Mouse (Mus musculus) hindbrain, embryonic 15.5 days (tissue): Measurements from ENCODE around the gene Syt9. TPM values are rescaled to one million over a fixed set of nuclear protein-coding genes. Genes with fewer than 3 reads are reported as not detected.
"Not testable (repeated sequence)": the region's sequence is repeated elsewhere in the genome, so short reads cannot be mapped to it uniquely, and the experiment has no call there.

Experiments
- ATAC-seq: fragments of 200-750 bp; cut with Nextera tagmentation; 2 replicates; pipeline ENCODE4 v1.8.0; 2017; ENCODE audit warnings: low read depth, moderate number of reproducible peaks, moderate TSS enrichment; ENCODE audit not compliant: low FRiP score
- H3K27ac ChIP-seq: fragments of 300-500 bp; sonication (generic); replicated peaks from 2 replicates; pipeline ENCODE4 v1.5.1; 2015; ENCODE audit warnings: mild to moderate bottlenecking, inconsistent platforms
- H3K27me3 ChIP-seq: fragments of 300-500 bp; sonication (generic); 2 replicates; pipeline ENCODE4 v1.6.1; 2015; ENCODE audit warnings: control low read depth, inconsistent platforms
- H3K36me3 ChIP-seq: fragments of 300-500 bp; sonication (generic); 2 replicates; pipeline ENCODE4 v1.6.1; 2015; ENCODE audit warnings: control low read depth, inconsistent platforms
- H3K4me1 ChIP-seq: fragments of 300-500 bp; sonication (generic); replicated peaks from 2 replicates; pipeline ENCODE4 v1.6.1; 2015; ENCODE audit warnings: control low read depth, inconsistent platforms
- H3K4me2 ChIP-seq: fragments of 300-500 bp; sonication (generic); 2 replicates; pipeline ENCODE4 v1.6.1; 2015; ENCODE audit warnings: moderate library complexity, mild to moderate bottlenecking, inconsistent platforms
- H3K4me3 ChIP-seq: fragments of 300-500 bp; sonication (generic); 2 replicates; pipeline ENCODE4 v1.5.1; 2015; ENCODE audit warnings: mild to moderate bottlenecking, inconsistent platforms
- H3K9ac ChIP-seq: fragments of 300-500 bp; sonication (generic); 2 replicates; pipeline ENCODE4 v1.6.1; 2015; ENCODE audit warnings: inconsistent platforms
- H3K9me3 ChIP-seq: fragments of 300-500 bp; sonication (generic); 2 replicates; pipeline ENCODE4 v1.6.1; 2016; ENCODE audit warnings: control low read depth, inconsistent platforms
- WGBS: fragments of 180-500 bp; shearing (Covaris S2); methylation state at CpG from one replicate; pipeline ENCODE4 v1.1.7; 2015; 5-methylcytosine and 5-hydroxymethylcytosine counted together
- polyA plus RNA-seq: library from polyadenylated mRNA; unstranded; fragments of >200 nt; fragmentation: Nextera tagmentation; extraction: Ambion mirVana; gene quantifications from 2 replicates; pipeline ENCODE4 v1.2.1, GENCODE M21; 2015

Gene Syt9
- polyA plus RNA-seq, 1 experiment from 2014 or later: 12.7 TPM

- no peaks in the 10 kb centered on the region for H3K9me3 ChIP-seq
- H3K27ac ChIP-seq: no peak overlapping the region
- no peaks in the 10 kb centered on the region for H3K4me1 ChIP-seq
- 87% methylated on average over 3 of the region's 3 CpGs for WGBS
- no peak overlapping the region for H3K9ac ChIP-seq
- no peak overlapping the region for H3K4me3 ChIP-seq
- H3K4me2 ChIP-seq: no peak overlapping the region
- ATAC-seq: no peak
- H3K36me3 ChIP-seq: no peaks in the 10 kb centered on the region
- H3K27me3 ChIP-seq: no peaks in the 10 kb centered on the region
Measured at GRCm38 (mm10) chr7:107465081-107465480, 94.6 kb downstream of the Syt9 start.

GRCm38 (mm10) chr7:107478979-107479965 lies 108.7 kb downstream of the Syt9 start:
- Histone ChIP-seq H3K4me1 (no peaks in the 10 kb centered on the region), H3K27me3 (no peaks in the 10 kb centered on the region), H3K9ac (no peak overlapping the region), H3K27ac (no peak overlapping the region), H3K36me3 (no peaks in the 10 kb centered on the region), H3K4me3 (no peak overlapping the region), H3K4me2 (no peak overlapping the region), H3K9me3 (no peaks in the 10 kb centered on the region)
- ATAC-seq: no peak
- WGBS: 58% methylated on average over 7 of the region's 7 CpGs

- not testable (repeated sequence) for H3K36me3 ChIP-seq, ATAC-seq, H3K9ac ChIP-seq, H3K4me2 ChIP-seq, H3K27me3 ChIP-seq, H3K9me3 ChIP-seq, H3K27ac ChIP-seq, H3K4me3 ChIP-seq, H3K4me1 ChIP-seq
- WGBS: 62% methylated on average over 2 of the region's 2 CpGs
Measured at GRCm38 (mm10) chr7:107485709-107486108, 115.2 kb downstream of the Syt9 start.

- no peak overlapping the region for H3K9ac ChIP-seq
- no peak overlapping the region for H3K4me2 ChIP-seq
- no peak overlapping the region for H3K27ac ChIP-seq
- H3K36me3 ChIP-seq: no peaks in the 10 kb centered on the region
- no peaks in the 10 kb centered on the region for H3K4me1 ChIP-seq
- H3K27me3 ChIP-seq: no peaks in the 10 kb centered on the region
- H3K9me3 ChIP-seq: no peaks in the 10 kb centered on the region
- ATAC-seq: no peak
- H3K4me3 ChIP-seq: no peak overlapping the region
Measured at GRCm38 (mm10) chr7:107495428-107495827, 124.9 kb downstream of the Syt9 start.

- no peak overlapping the region for H3K4me2 ChIP-seq
- no peaks in the 10 kb centered on the region for H3K9me3 ChIP-seq
- ATAC-seq: no peak
- WGBS: 70% methylated on average over 7 of the region's 7 CpGs
- H3K4me1 ChIP-seq: no peaks in the 10 kb centered on the region
- H3K4me3 ChIP-seq: no peak overlapping the region
- no peak overlapping the region for H3K9ac ChIP-seq
- no peak overlapping the region for H3K27ac ChIP-seq
- H3K27me3 ChIP-seq: no peaks in the 10 kb centered on the region
- no peaks in the 10 kb centered on the region for H3K36me3 ChIP-seq
Measured at GRCm38 (mm10) chr7:107496923-107497322, 126.4 kb downstream of the Syt9 start.

GRCm38 (mm10) chr7:107500641-107501040 lies 130.1 kb downstream of the Syt9 start:
- H3K4me3 ChIP-seq: no peak overlapping the region
- no peak overlapping the region for H3K4me2 ChIP-seq
- no peak for ATAC-seq
- H3K36me3 ChIP-seq: no peaks in the 10 kb centered on the region
- no peak overlapping the region for H3K9ac ChIP-seq
- H3K27ac ChIP-seq: no peak overlapping the region
- H3K9me3 ChIP-seq: no peaks in the 10 kb centered on the region
- H3K27me3 ChIP-seq: no peaks in the 10 kb centered on the region
- WGBS: 79% methylated on average over 7 of the region's 7 CpGs
- peaks cover 11% of the 10 kb centered on the region; the same call in 1 of the 2 replicates for H3K4me1 ChIP-seq

GRCm38 (mm10) chr7:107504761-107505712 lies 134.5 kb downstream of the Syt9 start:
- WGBS: 36% methylated on average over 5 of the region's 5 CpGs
- Histone ChIP-seq H3K9ac (no peak overlapping the region), H3K36me3 (no peaks in the 10 kb centered on the region), H3K27me3 (no peaks in the 10 kb centered on the region), H3K9me3 (no peaks in the 10 kb centered on the region), H3K4me1 (peaks cover 11% of the 10 kb centered on the region; the same call in 1 of the 2 replicates), H3K4me2 (no peak overlapping the region), H3K27ac (peak overlapping the region; percentile 56; the same call in 1 of the 2 replicates), H3K4me3 (no peak overlapping the region)
- ATAC-seq: peak; percentile 67; the same call in 1 of the 2 replicates

- no peaks in the 10 kb centered on the region for H3K36me3 ChIP-seq
- H3K4me3 ChIP-seq: no peak overlapping the region
- no peak overlapping the region for H3K9ac ChIP-seq
- H3K27ac ChIP-seq: no peak overlapping the region
- no peak overlapping the region for H3K4me2 ChIP-seq
- no peak for ATAC-seq
- WGBS: 91% methylated on average over 3 of the region's 3 CpGs
- peaks cover 11% of the 10 kb centered on the region; the same call in 1 of the 2 replicates for H3K4me1 ChIP-seq
- no peaks in the 10 kb centered on the region for H3K9me3 ChIP-seq
- no peaks in the 10 kb centered on the region for H3K27me3 ChIP-seq
Measured at GRCm38 (mm10) chr7:107507920-107508319, 137.4 kb downstream of the Syt9 start.

- no peaks in the 10 kb centered on the region for H3K36me3 ChIP-seq
- H3K27me3 ChIP-seq: no peaks in the 10 kb centered on the region
- H3K9me3 ChIP-seq: no peaks in the 10 kb centered on the region
- H3K4me2 ChIP-seq: no peak overlapping the region
- H3K9ac ChIP-seq: no peak overlapping the region
- no peak for ATAC-seq
- H3K4me3 ChIP-seq: no peak overlapping the region
- 72% methylated on average over 3 of the region's 3 CpGs for WGBS
- H3K4me1 ChIP-seq: peaks cover 5% of the 10 kb centered on the region; the same call in 1 of the 2 replicates
- no peak overlapping the region for H3K27ac ChIP-seq
Measured at GRCm38 (mm10) chr7:107509740-107510139, 139.2 kb downstream of the Syt9 start.

- Histone ChIP-seq H3K27me3 (no peaks in the 10 kb centered on the region), H3K4me3 (no peak overlapping the region), H3K9me3 (no peaks in the 10 kb centered on the region), H3K36me3 (no peaks in the 10 kb centered on the region), H3K9ac (no peak overlapping the region), H3K4me2 (no peak overlapping the region), H3K4me1 (no peaks in the 10 kb centered on the region), H3K27ac (no peak overlapping the region)
- 41% methylated on average over 8 of the region's 8 CpGs for WGBS
- peak; percentile 61; the same call in 1 of the 2 replicates for ATAC-seq
Measured at GRCm38 (mm10) chr7:107516704-107517410, 146.3 kb downstream of the Syt9 start.

GRCm38 (mm10) chr7:107519256-107520025 lies 148.9 kb downstream of the Syt9 start:
- 80% methylated on average over 12 of the region's 12 CpGs for WGBS
- no peak overlapping the region for H3K4me2 ChIP-seq
- H3K27ac ChIP-seq: no peak overlapping the region
- H3K4me3 ChIP-seq: no peak overlapping the region
- ATAC-seq: no peak
- no peaks in the 10 kb centered on the region for H3K27me3 ChIP-seq
- H3K9me3 ChIP-seq: no peaks in the 10 kb centered on the region
- no peaks in the 10 kb centered on the region for H3K36me3 ChIP-seq
- no peaks in the 10 kb centered on the region for H3K4me1 ChIP-seq
- H3K9ac ChIP-seq: no peak overlapping the region
